Mouse (Mus musculus) lung, embryonic 16.5 days (tissue): ENCODE measurements around the gene Ltbp1. TPM values are rescaled to one million over a fixed set of nuclear protein-coding genes. Genes with fewer than 3 reads are reported as not detected.

Experiments used
- ATAC-seq: fragments of 200-750 bp; cut with Nextera tagmentation; 2 replicates; pipeline ENCODE4 v1.8.0; 2017; ENCODE audit warnings: low read depth, mild to moderate bottlenecking, moderate library complexity
- H3K27ac ChIP-seq: fragments of 300-500 bp; sonication (generic); 2 replicates; pipeline ENCODE4 v1.5.1; 2014; ENCODE audit warnings: mild to moderate bottlenecking, control low read depth, low read length
- H3K27me3 ChIP-seq: fragments of 300-500 bp; sonication (generic); 2 replicates; pipeline ENCODE4 v1.6.1; 2014; ENCODE audit warnings: low read depth, low read length, mixed read lengths; ENCODE audit not compliant: control insufficient read depth, insufficient read depth
- H3K36me3 ChIP-seq: fragments of 300-500 bp; sonication (generic); 2 replicates; pipeline ENCODE4 v1.6.1; 2014; ENCODE audit warnings: low read length; ENCODE audit not compliant: control insufficient read depth, insufficient read depth
- H3K4me1 ChIP-seq: fragments of 300-500 bp; sonication (generic); replicated peaks from 2 replicates; pipeline ENCODE4 v1.6.1; 2014; ENCODE audit warnings: low read length, mixed read lengths; ENCODE audit not compliant: control insufficient read depth, insufficient read depth
- H3K4me2 ChIP-seq: fragments of 300-500 bp; sonication (generic); 2 replicates; pipeline ENCODE4 v1.6.1; 2014; ENCODE audit warnings: low read depth, low read length, control low read depth
- H3K4me3 ChIP-seq: fragments of 300-500 bp; sonication (generic); 2 replicates; pipeline ENCODE4 v1.5.1; 2014; ENCODE audit warnings: mild to moderate bottlenecking, low read length, control low read depth
- H3K9ac ChIP-seq: fragments of 300-500 bp; sonication (generic); 2 replicates; pipeline ENCODE4 v1.6.1; 2014; ENCODE audit warnings: low read length, control low read depth
- H3K9me3 ChIP-seq: fragments of 300-500 bp; sonication (generic); 2 replicates; pipeline ENCODE4 v1.6.1; 2016; ENCODE audit warnings: low read length; ENCODE audit not compliant: control insufficient read depth
- WGBS: fragments of 180-500 bp; shearing (Covaris S2); extraction: QIAGEN DNeasy Blood & Tissue Kit; methylation state at CpG from one replicate; pipeline ENCODE4 v1.1.7; 2014; 5-methylcytosine and 5-hydroxymethylcytosine counted together
- polyA plus RNA-seq: library from polyadenylated mRNA; unstranded; fragments of >200 nt; fragmentation: Nextera tagmentation; extraction: Ambion mirVana; gene quantifications from 2 replicates; pipeline ENCODE4 v1.2.1, GENCODE M21; 2015

Gene Ltbp1
- polyA plus RNA-seq, 1 experiment from 2014 or later = 24.2 TPM

GRCm38 (mm10) chr17:75436095-75436494 is 430.7 kb downstream of the Ltbp1 start:
- Histone ChIP-seq H3K9me3 (no peaks in the 10 kb centered on the region), H3K27me3 (no peaks in the 10 kb centered on the region), H3K27ac (peak overlapping the region; percentile 85), H3K4me1 (no peaks in the 10 kb centered on the region), H3K4me2 (no peak overlapping the region), H3K36me3 (no peaks in the 10 kb centered on the region), H3K9ac (peak overlapping the region; percentile 10), H3K4me3 (peak overlapping the region; percentile 39)
- 48% methylated on average over 8 of the region's 8 CpGs for WGBS
- ATAC-seq = no peak

DNA sequence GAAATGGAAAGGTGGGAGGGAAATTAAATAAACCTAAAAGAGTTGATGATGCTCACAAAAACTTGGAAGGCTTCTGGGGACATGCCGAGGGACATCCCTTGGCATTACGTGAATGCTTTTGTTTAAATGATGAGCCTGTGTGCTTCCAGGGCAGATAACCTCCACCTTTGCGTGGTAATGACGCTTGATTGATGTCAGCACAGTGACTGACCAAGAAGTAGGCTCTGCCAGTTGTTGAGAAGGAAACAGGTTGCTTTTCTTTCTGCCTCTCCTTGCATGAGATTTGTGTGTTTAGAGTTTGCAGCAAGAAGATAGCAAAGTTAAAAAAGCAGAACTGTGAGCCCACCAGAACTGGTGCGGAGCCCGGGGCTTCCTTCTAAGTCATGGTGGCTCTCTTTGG is 431.5 kb downstream of the Ltbp1 start:
- no peaks in the 10 kb centered on the region for H3K9me3 ChIP-seq
- H3K27ac ChIP-seq = peak overlapping the region; percentile 10; the same call in 1 of the 2 replicates
- WGBS = 40% methylated on average over 6 of the region's 6 CpGs
- no peaks in the 10 kb centered on the region for H3K27me3 ChIP-seq
- peak overlapping the region; percentile 34 for H3K4me3 ChIP-seq
- peak overlapping the region; percentile 6; the same call in 1 of the 2 replicates for H3K9ac ChIP-seq
- no peaks in the 10 kb centered on the region for H3K4me1 ChIP-seq
- no peak for ATAC-seq
- H3K4me2 ChIP-seq = no peak overlapping the region
- no peaks in the 10 kb centered on the region for H3K36me3 ChIP-seq

GRCm38 (mm10) chr17:75437239-75437750 is 431.9 kb downstream of the Ltbp1 start:
- no peak for ATAC-seq
- no peaks in the 10 kb centered on the region for H3K27me3 ChIP-seq
- H3K9me3 ChIP-seq = no peaks in the 10 kb centered on the region
- no peaks in the 10 kb centered on the region for H3K4me1 ChIP-seq
- H3K27ac ChIP-seq = peak overlapping the region; percentile 10; the same call in 1 of the 2 replicates
- peak overlapping the region; percentile 34 for H3K4me3 ChIP-seq
- WGBS = 48% methylated on average over 11 of the region's 11 CpGs
- H3K4me2 ChIP-seq = peak overlapping the region; percentile 19; the same call in 1 of the 2 replicates
- no peaks in the 10 kb centered on the region for H3K36me3 ChIP-seq
- peak overlapping the region; percentile 31; the same call in 1 of the 2 replicates for H3K9ac ChIP-seq

DNA sequence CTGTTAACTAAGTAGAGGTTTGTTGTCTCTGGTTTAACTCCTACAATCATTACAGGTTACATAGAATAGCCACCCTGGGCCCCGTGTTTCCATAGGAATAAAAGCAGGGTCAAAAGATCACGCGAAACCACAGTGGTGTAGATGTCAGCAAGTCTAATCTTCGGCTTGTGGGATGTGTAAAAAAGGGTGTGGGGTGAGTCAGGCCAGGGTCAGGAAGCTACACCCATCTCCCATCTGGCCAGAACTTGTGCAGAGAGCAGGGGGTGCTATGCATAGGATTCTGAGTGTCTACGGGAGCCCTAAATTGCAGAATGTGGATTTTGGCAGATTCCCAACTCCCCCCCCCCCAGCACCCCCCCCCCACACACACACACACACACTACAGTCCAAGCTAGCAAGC is 432.8 kb downstream of the Ltbp1 start:
- Histone ChIP-seq H3K36me3 (no peaks in the 10 kb centered on the region), H3K27me3 (no peaks in the 10 kb centered on the region), H3K4me3 (no peak overlapping the region; the same call in 1 of the 2 replicates), H3K27ac (no peak overlapping the region), H3K9ac (no peak overlapping the region), H3K4me1 (no peaks in the 10 kb centered on the region), H3K9me3 (no peaks in the 10 kb centered on the region), H3K4me2 (peak overlapping the region; percentile 18; the same call in 1 of the 2 replicates)
- WGBS = 36% methylated on average over 5 of the region's 5 CpGs
- no peak for ATAC-seq

DNA sequence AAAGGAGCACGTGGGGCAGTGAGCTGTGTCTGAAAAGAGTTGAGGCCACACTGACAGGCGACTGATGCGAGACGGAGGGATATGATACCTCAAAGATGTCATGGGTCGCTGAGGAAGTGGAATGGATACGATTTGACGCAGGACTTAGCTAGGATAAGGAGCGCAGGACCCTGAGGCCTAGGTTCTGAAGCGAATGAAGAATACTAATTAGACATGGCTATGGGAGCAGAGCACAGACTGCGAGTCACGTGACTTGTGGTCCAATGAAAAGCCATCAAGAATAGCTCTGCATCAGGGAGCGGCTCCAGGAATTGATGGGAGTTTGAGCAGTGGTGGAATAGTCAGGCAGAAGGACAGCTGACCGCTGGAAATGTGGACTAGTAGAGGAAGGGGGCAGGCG is 433.7 kb downstream of the Ltbp1 start:
- ATAC-seq = no peak
- peak overlapping the region; percentile 11; the same call in 1 of the 2 replicates for H3K4me2 ChIP-seq
- no peak overlapping the region for H3K4me3 ChIP-seq
- no peaks in the 10 kb centered on the region for H3K4me1 ChIP-seq
- no peaks in the 10 kb centered on the region for H3K9me3 ChIP-seq
- WGBS = 77% methylated on average over 14 of the region's 14 CpGs
- no peak overlapping the region for H3K9ac ChIP-seq
- H3K27ac ChIP-seq = no peak overlapping the region
- no peaks in the 10 kb centered on the region for H3K27me3 ChIP-seq
- H3K36me3 ChIP-seq = no peaks in the 10 kb centered on the region

GRCm38 (mm10) chr17:75440619-75441018 is 435.3 kb downstream of the Ltbp1 start:
- H3K27me3 ChIP-seq = no peaks in the 10 kb centered on the region
- H3K27ac ChIP-seq = peak overlapping the region; percentile 73; the same call in 1 of the 2 replicates
- H3K4me2 ChIP-seq = no peak overlapping the region
- H3K9ac ChIP-seq = no peak overlapping the region
- ATAC-seq = peak; percentile 71
- no peaks in the 10 kb centered on the region for H3K9me3 ChIP-seq
- no peaks in the 10 kb centered on the region for H3K4me1 ChIP-seq
- WGBS = 49% methylated on average over 7 of the region's 7 CpGs
- no peaks in the 10 kb centered on the region for H3K36me3 ChIP-seq
- H3K4me3 ChIP-seq = no peak overlapping the region

DNA sequence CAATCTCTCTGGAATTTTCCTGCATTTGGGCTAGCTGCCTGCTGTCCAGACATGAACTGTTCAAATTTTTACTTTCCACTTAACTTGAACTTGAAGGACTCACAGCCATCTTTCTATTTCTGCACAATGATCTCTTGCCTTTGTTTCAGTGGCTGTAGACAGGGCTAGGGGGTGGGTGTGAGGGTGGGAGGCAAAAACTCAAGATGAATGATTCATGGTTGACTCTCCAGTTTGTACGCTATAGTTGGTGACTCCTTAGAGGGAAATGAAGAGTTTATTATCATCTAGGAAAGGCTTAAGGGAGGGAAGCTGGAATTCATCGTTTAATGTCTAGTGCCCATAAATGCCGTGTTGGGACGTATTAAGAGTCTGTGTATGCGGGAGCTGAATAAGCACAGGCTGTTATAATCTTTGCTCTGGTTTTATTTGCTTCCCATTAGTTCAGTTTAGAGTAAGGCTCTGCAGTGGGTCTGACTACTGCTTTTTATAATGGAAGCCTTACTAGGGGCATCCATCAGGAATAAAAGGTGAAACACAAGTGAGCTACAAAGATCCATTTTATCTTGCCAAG is 436.0 kb downstream of the Ltbp1 start:
- H3K9ac ChIP-seq = no peak overlapping the region
- no peaks in the 10 kb centered on the region for H3K9me3 ChIP-seq
- ATAC-seq = no peak
- H3K27ac ChIP-seq = peak overlapping the region; percentile 73
- H3K27me3 ChIP-seq = no peaks in the 10 kb centered on the region
- H3K4me1 ChIP-seq = no peaks in the 10 kb centered on the region
- H3K36me3 ChIP-seq = no peaks in the 10 kb centered on the region
- H3K4me2 ChIP-seq = no peak overlapping the region
- no peak overlapping the region for H3K4me3 ChIP-seq
- WGBS = 64% methylated on average over 5 of the region's 5 CpGs
